Mouse (Mus musculus): ENCODE measurements around the gene Gm26741. TPM values are rescaled to one million over a fixed set of nuclear protein-coding genes. Genes with fewer than 3 reads are reported as not detected.

Gm26741 gene
- polyA plus RNA-seq, 1 experiment from 2014 or later = not detected

- WGBS = 81% methylated on average over 2 of the region's 2 CpGs
- Histone ChIP-seq H3K9me3 (no peaks in the 10 kb centered on the region), H3K36me3 (no peaks in the 10 kb centered on the region), H3K4me3 (no peak overlapping the region), H3K4me2 (no peak overlapping the region), H3K4me1 (replicated peaks) (no peaks in the 10 kb centered on the region), H3K27ac (replicated peaks) (no peak overlapping the region), H3K27me3 (no peaks in the 10 kb centered on the region), H3K9ac (no peak overlapping the region)
- no peak for ATAC-seq (ENCODE audit: low FRiP score, low read depth)
These were observed 40.1 kb downstream of the Gm26741 start for GRCm38 (mm10) chr10:52398715-52399114.

GRCm38 (mm10) chr10:52399722-52400121 is 41.2 kb downstream of the Gm26741 start:
- Histone ChIP-seq H3K27me3 (no peaks in the 10 kb centered on the region), H3K27ac (replicated peaks) (no peak overlapping the region), H3K4me2 (no peak overlapping the region), H3K9me3 (no peaks in the 10 kb centered on the region), H3K9ac (no peak overlapping the region), H3K36me3 (no peaks in the 10 kb centered on the region), H3K4me3 (no peak overlapping the region), H3K4me1 (replicated peaks) (no peaks in the 10 kb centered on the region)
- no peak for ATAC-seq (ENCODE audit: low FRiP score, low read depth)
- 77% methylated on average over 3 of the region's 3 CpGs for WGBS

GRCm38 (mm10) chr10:52405160-52405559 is 46.6 kb downstream of the Gm26741 start:
- Histone ChIP-seq H3K4me3 (no peak overlapping the region), H3K36me3 (no peaks in the 10 kb centered on the region), H3K4me1 (replicated peaks) (no peaks in the 10 kb centered on the region), H3K9me3 (no peaks in the 10 kb centered on the region), H3K9ac (no peak overlapping the region), H3K27ac (replicated peaks) (no peak overlapping the region), H3K27me3 (no peaks in the 10 kb centered on the region), H3K4me2 (no peak overlapping the region)
- ATAC-seq (ENCODE audit: low FRiP score, low read depth) = no peak
- 95% methylated on average over 13 of the region's 13 CpGs for WGBS

GRCm38 (mm10) chr10:52407526-52407925 is 49.0 kb downstream of the Gm26741 start:
- Histone ChIP-seq H3K36me3 (no peaks in the 10 kb centered on the region), H3K27ac (replicated peaks) (no peak overlapping the region), H3K4me1 (replicated peaks) (no peaks in the 10 kb centered on the region), H3K4me3 (no peak overlapping the region), H3K9me3 (no peaks in the 10 kb centered on the region), H3K4me2 (no peak overlapping the region), H3K9ac (no peak overlapping the region), H3K27me3 (no peaks in the 10 kb centered on the region)
- no peak for ATAC-seq (ENCODE audit: low FRiP score, low read depth)
- 85% methylated on average over 2 of the region's 2 CpGs for WGBS

Other genes with a start within 250 kb of the Gm26741 start
- not detected in 2 replicates for gene Ros1, start 163.5 kb upstream of the Gm26741 start, polyA plus RNA-seq (2015; fragmentation: Nextera tagmentation; extraction: Ambion mirVana)
- 20.0 and 22.2 TPM in 2 replicates for gene Dcbld1, start 125.1 kb upstream of the Gm26741 start, polyA plus RNA-seq (2015; fragmentation: Nextera tagmentation; extraction: Ambion mirVana)
- 26.6 and 27.8 TPM in 2 replicates for gene Gopc, start 23.4 kb downstream of the Gm26741 start, polyA plus RNA-seq (2015; fragmentation: Nextera tagmentation; extraction: Ambion mirVana)
- gene Nepn, start 30.2 kb downstream of the Gm26741 start, polyA plus RNA-seq (2015; fragmentation: Nextera tagmentation; extraction: Ambion mirVana) = not detected in 2 replicates
- 21.8 and 22.3 TPM in 2 replicates for gene Nus1, start 58.8 kb downstream of the Gm26741 start, polyA plus RNA-seq (2015; fragmentation: Nextera tagmentation; extraction: Ambion mirVana)